Mouse (Mus musculus): Measurements from ENCODE around the gene Pnpla3. TPM values are rescaled to one million over a fixed set of nuclear protein-coding genes. Genes with fewer than 3 reads are reported as not detected.

The Pnpla3 gene
- total and polyA plus RNA-seq, 2 experiments from 2014 or later: 3.0 to 5.6 TPM

- no peak for TF ChIP-seq CTCF (IDR thresholded peaks at IDR 0.05; ENCODE audit: low read depth)
- no peak overlapping the region for H3K27ac ChIP-seq (ENCODE audit: low read depth, low read length)
- no peak for ATAC-seq
Measured at GRCm38 (mm10) chr15:84210941-84211340, 43.3 kb downstream of the Pnpla3 start.

GRCm38 (mm10) chr15:84211564-84211963 lies 43.9 kb downstream of the Pnpla3 start:
- no peak overlapping the region for H3K9ac ChIP-seq
- no peaks in the 10 kb centered on the region for H3K27me3 ChIP-seq (ENCODE audit: insufficient read depth, low read length)
- no peak overlapping the region for H3K4me3 ChIP-seq (ENCODE audit: low read depth, low read length)
- no peak for DNase-seq
- TF ChIP-seq CTCF (IDR thresholded peaks at IDR 0.05; ENCODE audit: low read depth): no peak
- H3K4me2 ChIP-seq (ENCODE audit: low read depth): no peak overlapping the region
- peaks cover 58% of the 10 kb centered on the region for H3K36me3 ChIP-seq (ENCODE audit: insufficient read depth)
- H3K9me3 ChIP-seq (ENCODE audit: low read length): no peaks in the 10 kb centered on the region
- ATAC-seq: no peak
- WGBS: 80% methylated on average over 4 of the region's 4 CpGs
- H3K27ac ChIP-seq (ENCODE audit: low read depth, low read length): no peak overlapping the region
- H3K4me1 ChIP-seq (ENCODE audit: insufficient read depth): no peaks in the 10 kb centered on the region

More at GRCm38 (mm10) chr15:84210941-84211340, 43.3 kb downstream of the Pnpla3 start:
- Histone ChIP-seq H3K4me2 (ENCODE audit: low read depth) (no peak overlapping the region), H3K36me3 (ENCODE audit: insufficient read depth) (peaks cover 64% of the 10 kb centered on the region), H3K9ac (no peak overlapping the region), H3K27me3 (ENCODE audit: insufficient read depth, low read length) (no peaks in the 10 kb centered on the region), H3K4me1 (ENCODE audit: insufficient read depth) (no peaks in the 10 kb centered on the region), H3K9me3 (ENCODE audit: low read length) (no peaks in the 10 kb centered on the region), H3K4me3 (ENCODE audit: low read depth, low read length) (no peak overlapping the region)
- WGBS: 89% methylated on average over 13 of the region's 13 CpGs
- DNase-seq: no peak

- Histone ChIP-seq H3K27ac (ENCODE audit: low read depth, low read length) (no peak overlapping the region), H3K4me3 (ENCODE audit: low read depth, low read length) (no peak overlapping the region), H3K9ac (no peak overlapping the region), H3K27me3 (ENCODE audit: insufficient read depth, low read length) (no peaks in the 10 kb centered on the region), H3K36me3 (ENCODE audit: insufficient read depth) (peaks cover 52% of the 10 kb centered on the region), H3K4me2 (ENCODE audit: low read depth) (no peak overlapping the region), H3K9me3 (ENCODE audit: low read length) (no peaks in the 10 kb centered on the region), H3K4me1 (ENCODE audit: insufficient read depth) (no peaks in the 10 kb centered on the region)
- DNase-seq (peak; percentile 95), ATAC-seq (peak; percentile 81)
- peak; percentile 100 for TF ChIP-seq CTCF (IDR thresholded peaks at IDR 0.05; ENCODE audit: low read depth)
- 47% methylated on average over 6 of the region's 6 CpGs for WGBS
Measured at GRCm38 (mm10) chr15:84212031-84212755, 44.6 kb downstream of the Pnpla3 start.

GRCm38 (mm10) chr15:84212756-84213105 lies 45.1 kb downstream of the Pnpla3 start:
- Histone ChIP-seq H3K4me2 (ENCODE audit: low read depth) (no peak overlapping the region), H3K4me3 (ENCODE audit: low read depth, low read length) (no peak overlapping the region), H3K36me3 (ENCODE audit: insufficient read depth) (peaks cover 47% of the 10 kb centered on the region)

GRCm38 (mm10) chr15:84213162-84213739 lies 45.6 kb downstream of the Pnpla3 start:
- Histone ChIP-seq H3K36me3 (ENCODE audit: insufficient read depth) (peaks cover 45% of the 10 kb centered on the region), H3K27ac (ENCODE audit: low read depth, low read length) (no peak overlapping the region), H3K4me2 (ENCODE audit: low read depth) (no peak overlapping the region), H3K9me3 (ENCODE audit: low read length) (no peaks in the 10 kb centered on the region), H3K4me1 (ENCODE audit: insufficient read depth) (peaks cover 4% of the 10 kb centered on the region; the same call in 1 of the 2 replicates), H3K27me3 (ENCODE audit: insufficient read depth, low read length) (no peaks in the 10 kb centered on the region), H3K4me3 (ENCODE audit: low read depth, low read length) (no peak overlapping the region), H3K9ac (no peak overlapping the region)
- ATAC-seq: no peak
- WGBS: 91% methylated on average over 6 of the region's 6 CpGs
- TF ChIP-seq CTCF (IDR thresholded peaks at IDR 0.05; ENCODE audit: low read depth): no peak
- no peak for DNase-seq

More at GRCm38 (mm10) chr15:84212756-84213105, 45.1 kb downstream of the Pnpla3 start:
- Histone ChIP-seq H3K4me1 (ENCODE audit: insufficient read depth) (no peaks in the 10 kb centered on the region), H3K9me3 (ENCODE audit: low read length) (no peaks in the 10 kb centered on the region), H3K27me3 (ENCODE audit: insufficient read depth, low read length) (no peaks in the 10 kb centered on the region), H3K27ac (ENCODE audit: low read depth, low read length) (no peak overlapping the region), H3K9ac (no peak overlapping the region)
- ATAC-seq: no peak
- DNase-seq: no peak
- TF ChIP-seq CTCF (IDR thresholded peaks at IDR 0.05; ENCODE audit: low read depth): no peak
- 100% methylated on average over 2 of the region's 2 CpGs for WGBS

- no peak for DNase-seq
- H3K4me1 ChIP-seq (ENCODE audit: insufficient read depth): peaks cover 11% of the 10 kb centered on the region; the same call in 1 of the 2 replicates
- 94% methylated on average over 7 of the region's 7 CpGs for WGBS
- no peak for ATAC-seq
- H3K4me2 ChIP-seq (ENCODE audit: low read depth): no peak overlapping the region
- peaks cover 34% of the 10 kb centered on the region for H3K36me3 ChIP-seq (ENCODE audit: insufficient read depth)
- H3K9ac ChIP-seq: no peak overlapping the region
- H3K4me3 ChIP-seq (ENCODE audit: low read depth, low read length): no peak overlapping the region
- H3K9me3 ChIP-seq (ENCODE audit: low read length): no peaks in the 10 kb centered on the region
- no peak overlapping the region for H3K27ac ChIP-seq (ENCODE audit: low read depth, low read length)
- TF ChIP-seq CTCF (IDR thresholded peaks at IDR 0.05; ENCODE audit: low read depth): no peak
- no peaks in the 10 kb centered on the region for H3K27me3 ChIP-seq (ENCODE audit: insufficient read depth, low read length)
Measured at GRCm38 (mm10) chr15:84214476-84214875, 46.8 kb downstream of the Pnpla3 start.

- Histone ChIP-seq H3K4me1 (ENCODE audit: insufficient read depth) (peaks cover 11% of the 10 kb centered on the region; the same call in 1 of the 2 replicates), H3K9ac (no peak overlapping the region), H3K4me2 (ENCODE audit: low read depth) (no peak overlapping the region), H3K27me3 (ENCODE audit: insufficient read depth, low read length) (no peaks in the 10 kb centered on the region), H3K9me3 (ENCODE audit: low read length) (no peaks in the 10 kb centered on the region), H3K36me3 (ENCODE audit: insufficient read depth) (peaks cover 26% of the 10 kb centered on the region), H3K4me3 (ENCODE audit: low read depth, low read length) (no peak overlapping the region), H3K27ac (ENCODE audit: low read depth, low read length) (no peak overlapping the region)
- WGBS: 82% methylated on average over 2 of the region's 2 CpGs
- no peak for TF ChIP-seq CTCF (IDR thresholded peaks at IDR 0.05; ENCODE audit: low read depth)
- DNase-seq: no peak
- ATAC-seq: no peak
Measured at GRCm38 (mm10) chr15:84215273-84215672, 47.6 kb downstream of the Pnpla3 start.
